Mouse (Mus musculus): ENCODE data around the gene Baiap2.

Gene Baiap2

GRCm38 (mm10) chr11:119942727-119943427 is at the start of gene Baiap2:
TSS of gene Baiap2 (plus strand) at chr11:119942763.
- DNase-seq: peak; percentile 99

- no peak for DNase-seq
These were observed 48.8 kb upstream of the Baiap2 start for GRCm38 (mm10) chr11:119893667-119894236.

GRCm38 (mm10) chr11:119894634-119895033 is 47.9 kb upstream of the Baiap2 start:
- DNase-seq: no peak

GRCm38 (mm10) chr11:119897041-119897440 is 45.5 kb upstream of the Baiap2 start:
- no peak for DNase-seq

GRCm38 (mm10) chr11:119898976-119899375 is 43.6 kb upstream of the Baiap2 start:
- no peak for DNase-seq

- no peak for DNase-seq
These were observed 41.4 kb upstream of the Baiap2 start for GRCm38 (mm10) chr11:119901174-119901573.

GRCm38 (mm10) chr11:119902891-119903290 is 39.7 kb upstream of the Baiap2 start:
- DNase-seq: no peak

GRCm38 (mm10) chr11:119904621-119905286 is 37.8 kb upstream of the Baiap2 start:
- DNase-seq: peak; percentile 65

- DNase-seq: no peak
These were observed 36.8 kb upstream of the Baiap2 start for GRCm38 (mm10) chr11:119905794-119906193.

- peak; percentile 60 for DNase-seq
These were observed 35.4 kb upstream of the Baiap2 start for GRCm38 (mm10) chr11:119907006-119907650.

- DNase-seq: no peak
These were observed 34.9 kb upstream of the Baiap2 start for GRCm38 (mm10) chr11:119907711-119908110.

- peak; percentile 57 for DNase-seq
These were observed 33.1 kb upstream of the Baiap2 start for GRCm38 (mm10) chr11:119909436-119909835.

GRCm38 (mm10) chr11:119912845-119913244 is 29.7 kb upstream of the Baiap2 start:
- DNase-seq: no peak

GRCm38 (mm10) chr11:119913291-119913934 is 29.1 kb upstream of the Baiap2 start, which contains the start of gene Chmp6:
TSS of gene Chmp6 (plus strand) at chr11:119913441.
- DNase-seq: peak; percentile 92

GRCm38 (mm10) chr11:119913935-119914314 is 28.6 kb upstream of the Baiap2 start:
- DNase-seq: no peak

- no peak for DNase-seq
These were observed 28.2 kb upstream of the Baiap2 start for GRCm38 (mm10) chr11:119914381-119914780.

GRCm38 (mm10) chr11:119915666-119916065 is 26.9 kb upstream of the Baiap2 start:
- no peak for DNase-seq

- DNase-seq: no peak
These were observed 26.3 kb upstream of the Baiap2 start for GRCm38 (mm10) chr11:119916102-119916790.

GRCm38 (mm10) chr11:119916834-119917469 is 25.6 kb upstream of the Baiap2 start:
- DNase-seq: no peak

- no peak for DNase-seq
These were observed 24.0 kb upstream of the Baiap2 start for GRCm38 (mm10) chr11:119918521-119918920.

GRCm38 (mm10) chr11:119919432-119919831 is 23.1 kb upstream of the Baiap2 start:
- DNase-seq: no peak

GRCm38 (mm10) chr11:119919897-119920296 is 22.7 kb upstream of the Baiap2 start:
- peak; percentile 59 for DNase-seq
